Mouse (Mus musculus): ENCODE data around the gene Ttc29. TPM values are rescaled to one million over a fixed set of nuclear protein-coding genes. Genes with fewer than 3 reads are reported as not detected.

The Ttc29 gene
- total RNA-seq, 2 experiments from 2014 or later, result not detected

Other genes with a start within 250 kb of the Ttc29 start
- gene Pou4f2, start 223.3 kb downstream of the Ttc29 start, total RNA-seq (2021), result not detected